Mouse (Mus musculus): Measurements from ENCODE around the gene Lypd6.
A peak's percentile ranks its signal among the peaks of the same experiment; 100 is the strongest.

Lypd6 gene

GRCm38 (mm10) chr2:50066246-50066967 lies at the start of gene Lypd6:
Gene Lypd6, plus strand, starts transcription at chr2:50066429.
- DNase-seq (ENCODE audit: low spot score in 2 of 2): no peak

DNA sequence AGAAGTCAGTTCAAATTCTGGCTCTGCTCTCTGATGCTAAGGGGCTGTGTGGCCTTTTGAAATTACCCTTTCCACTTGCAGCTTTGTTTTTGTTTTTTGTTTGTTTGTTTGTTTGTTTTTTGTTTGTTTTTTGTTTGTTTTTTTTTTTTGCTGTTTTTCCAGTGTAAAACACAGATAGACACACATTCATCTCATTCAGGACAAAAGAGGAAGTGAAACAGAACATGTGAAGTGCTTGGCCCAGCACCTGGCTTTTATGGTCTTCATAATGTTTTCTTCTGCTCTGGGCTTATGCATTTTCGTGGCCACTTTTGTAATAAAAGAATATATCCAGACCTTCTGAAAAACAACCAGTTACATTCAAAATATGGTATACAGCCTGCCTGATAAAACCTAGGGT lies 46.8 kb upstream of the Lypd6 start:
- no peak for DNase-seq (ENCODE audit: low spot score in 2 of 2)

GRCm38 (mm10) chr2:50025549-50025948 lies 40.7 kb upstream of the Lypd6 start:
- no peak for DNase-seq (ENCODE audit: low spot score in 2 of 2)

- DNase-seq (ENCODE audit: low spot score in 2 of 2): no peak
These were observed 37.3 kb upstream of the Lypd6 start for GRCm38 (mm10) chr2:50028930-50029329.

GRCm38 (mm10) chr2:50044170-50044870 lies 21.9 kb upstream of the Lypd6 start:
- no peak for DNase-seq (ENCODE audit: low spot score in 2 of 2)

GRCm38 (mm10) chr2:50044871-50045470 lies 21.3 kb upstream of the Lypd6 start:
- no peak for DNase-seq (ENCODE audit: low spot score in 2 of 2)

- DNase-seq (ENCODE audit: low spot score in 2 of 2): no peak
These were observed 20.4 kb upstream of the Lypd6 start for GRCm38 (mm10) chr2:50045841-50046240.

GRCm38 (mm10) chr2:50048442-50048841 lies 17.8 kb upstream of the Lypd6 start:
- no peak for DNase-seq (ENCODE audit: low spot score in 2 of 2)

- no peak for DNase-seq (ENCODE audit: low spot score in 2 of 2)
These were observed 12.3 kb upstream of the Lypd6 start for GRCm38 (mm10) chr2:50053893-50054292.

DNA sequence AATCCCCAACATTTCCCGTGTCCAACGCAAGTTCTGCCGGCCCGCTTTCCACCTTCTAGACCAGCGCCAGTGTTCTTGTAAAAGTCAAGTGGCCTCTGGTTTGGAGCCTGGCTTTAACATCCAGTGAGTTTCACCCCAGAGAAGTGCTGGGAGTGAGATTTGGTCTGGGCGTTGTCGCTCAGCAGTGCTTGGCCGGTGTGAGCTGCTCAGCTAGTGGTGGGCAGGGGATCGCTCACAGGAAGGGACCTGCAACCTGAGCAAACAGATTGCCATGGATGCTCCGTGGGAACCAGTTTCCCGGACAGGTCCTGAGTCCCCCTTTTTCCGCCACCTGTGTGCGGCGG lies 355 bp upstream of the Lypd6 start:
- peak in 1 of 2 experiments; percentile 62 for DNase-seq (ENCODE audit: low spot score in 2 of 2)

DNA sequence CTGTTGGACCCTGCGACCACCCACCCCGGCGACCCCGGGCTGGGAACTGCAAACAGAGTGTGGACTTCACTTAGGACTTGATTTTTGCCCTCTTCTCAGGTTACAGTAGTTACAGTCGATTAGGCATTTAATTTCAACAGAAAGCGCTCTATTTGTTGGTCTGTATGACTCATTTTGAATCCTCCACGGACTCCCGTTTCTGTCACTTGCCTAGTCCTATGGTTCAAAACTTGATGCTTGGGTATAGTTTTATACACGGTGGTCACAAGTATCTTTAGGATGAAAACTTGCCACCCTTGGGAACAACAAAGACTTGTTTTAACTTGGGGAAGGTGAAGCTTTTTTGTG lies 713 bp downstream of the Lypd6 start:
- no peak for DNase-seq (ENCODE audit: low spot score in 2 of 2)

DNA sequence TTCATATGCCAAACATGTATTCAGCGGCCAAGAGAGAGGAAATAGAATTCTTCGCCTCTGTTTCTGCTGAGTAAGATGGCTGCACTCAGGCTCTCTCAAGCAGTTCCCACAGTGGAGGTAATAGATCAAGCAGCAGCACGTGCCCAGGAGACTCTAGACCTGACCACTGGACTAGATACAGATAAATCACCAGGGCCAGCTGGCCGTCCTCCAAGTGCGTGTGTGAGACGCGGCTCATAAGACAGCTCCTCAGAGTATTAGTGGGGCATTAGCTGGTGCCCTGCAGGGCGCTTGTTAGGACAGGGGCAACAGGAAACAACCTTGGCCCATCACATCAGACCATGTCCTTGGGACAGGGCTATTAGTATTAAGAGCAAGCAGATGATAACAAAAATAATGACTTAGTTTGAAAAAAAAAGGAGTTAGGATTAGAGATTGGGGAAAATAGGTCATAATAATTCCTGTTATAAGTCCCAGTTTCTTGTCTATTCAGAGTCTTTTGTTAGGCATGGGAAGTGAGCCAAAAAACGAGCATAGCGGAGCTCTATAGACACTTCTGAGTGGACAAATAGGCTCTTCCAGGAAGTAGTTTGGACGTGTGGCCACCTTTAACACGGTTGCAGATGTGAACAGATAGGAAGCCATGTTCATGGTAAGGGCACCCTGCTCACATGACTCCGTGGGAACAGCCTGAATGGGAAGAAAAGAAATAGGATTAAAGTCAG lies 3.5 kb downstream of the Lypd6 start:
- no peak for DNase-seq (ENCODE audit: low spot score in 2 of 2)

GRCm38 (mm10) chr2:50072158-50072557 lies 5.9 kb downstream of the Lypd6 start:
- no peak for DNase-seq (ENCODE audit: low spot score in 2 of 2)

DNA sequence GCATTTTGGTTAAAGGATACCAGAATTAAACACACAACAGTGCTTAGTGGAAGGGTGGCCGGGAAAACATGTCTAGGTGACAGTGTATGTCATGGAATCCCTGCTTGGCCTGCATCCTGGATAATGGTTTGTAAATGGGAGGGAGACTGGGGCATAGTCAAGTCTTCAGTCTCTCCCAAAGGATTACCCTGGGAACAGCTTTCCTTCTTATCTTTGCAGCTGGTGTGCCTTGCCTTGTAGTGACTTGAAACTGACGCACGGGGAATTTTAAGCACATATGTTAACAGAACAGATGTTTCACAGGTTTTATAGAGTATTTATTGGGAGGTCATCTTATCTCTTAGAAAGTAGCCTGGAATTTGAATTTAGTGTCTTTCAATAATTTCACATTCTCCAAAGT lies 18.5 kb downstream of the Lypd6 start:
- no peak for DNase-seq (ENCODE audit: low spot score in 2 of 2)

GRCm38 (mm10) chr2:50087761-50088160 lies 21.5 kb downstream of the Lypd6 start:
- DNase-seq (ENCODE audit: low spot score in 2 of 2): no peak

GRCm38 (mm10) chr2:50096336-50096735 lies 30.1 kb downstream of the Lypd6 start:
- DNase-seq (ENCODE audit: low spot score in 2 of 2): no peak

DNA sequence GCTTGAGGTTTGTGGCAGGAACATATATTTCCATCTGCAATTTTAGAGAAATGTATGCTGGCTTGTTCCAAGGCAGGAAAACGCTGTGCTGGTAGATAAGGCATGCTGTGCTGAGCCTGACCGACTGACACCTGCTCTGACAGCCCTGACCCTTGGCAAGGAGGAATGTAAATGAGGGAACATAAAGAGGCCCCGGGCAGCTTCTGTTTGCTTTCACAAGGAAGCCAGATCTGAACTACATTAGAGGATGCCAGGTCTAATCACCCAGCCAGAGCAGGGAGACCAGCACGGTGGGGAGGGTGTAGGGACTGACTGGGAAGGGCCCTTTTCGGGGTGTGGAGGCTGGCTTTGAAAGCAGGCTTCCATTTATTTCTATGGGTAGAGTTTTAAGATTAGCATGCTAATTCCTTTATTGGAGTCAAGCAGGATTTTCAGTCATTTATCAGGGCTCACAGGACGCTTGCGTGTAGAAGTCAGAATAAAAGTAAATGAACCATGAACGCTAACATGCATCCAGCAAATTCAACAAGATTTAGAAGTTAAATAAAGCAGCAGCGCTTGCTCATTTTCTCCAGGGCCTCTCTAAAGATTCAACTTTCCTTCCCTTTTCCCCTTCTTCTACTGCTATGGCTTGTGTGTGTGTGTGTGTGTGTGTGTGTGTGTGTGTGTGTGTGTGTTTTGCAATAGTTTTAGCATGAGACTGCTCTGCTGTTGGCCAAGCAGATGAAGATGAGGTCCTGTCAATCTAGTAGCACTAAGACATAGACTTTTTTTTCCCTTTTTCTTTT lies 34.3 kb downstream of the Lypd6 start:
- no peak for DNase-seq (ENCODE audit: low spot score in 2 of 2)

- no peak for DNase-seq (ENCODE audit: low spot score in 2 of 2)
These were observed 34.9 kb downstream of the Lypd6 start for GRCm38 (mm10) chr2:50101152-50101450.

- DNase-seq (ENCODE audit: low spot score in 2 of 2): no peak
These were observed 37.7 kb downstream of the Lypd6 start for GRCm38 (mm10) chr2:50103850-50104503.

DNA sequence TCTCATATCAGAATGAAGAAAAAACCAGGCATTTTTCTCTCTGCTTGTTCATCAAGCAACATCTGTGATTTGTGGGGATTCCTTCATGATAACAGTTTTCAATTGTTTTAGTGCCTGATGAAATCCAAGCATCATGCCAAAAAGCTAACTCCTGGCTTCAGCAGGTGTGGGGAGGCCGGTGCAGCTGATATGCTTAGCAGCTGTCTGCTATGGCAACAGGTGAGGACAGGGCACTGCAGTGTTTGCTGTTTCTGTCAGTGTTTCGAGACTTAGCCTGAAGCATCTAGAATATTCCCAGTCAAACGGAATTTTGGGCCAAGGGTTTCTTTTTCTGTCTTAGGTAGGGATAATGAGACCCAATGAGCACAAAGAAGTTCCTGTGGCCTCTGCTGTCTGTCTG lies 39.4 kb downstream of the Lypd6 start:
- no peak for DNase-seq (ENCODE audit: low spot score in 2 of 2)

- no peak for DNase-seq (ENCODE audit: low spot score in 2 of 2)
These were observed 39.8 kb downstream of the Lypd6 start for GRCm38 (mm10) chr2:50105992-50106391.
